Mouse (Mus musculus) liver, embryonic 14.5 days (tissue): Measurements from ENCODE around the gene Rgsl1.

ENCODE experiments used
- CTCF ChIP-seq: IDR thresholded peaks from 2 replicates; pipeline ENCODE4 v1.5.1; 2016; ENCODE audit warnings: antibody characterized with exemption, low read depth, control low read depth
- EP300 ChIP-seq: IDR thresholded peaks from 2 replicates; pipeline ENCODE4 v1.6.1; 2016; ENCODE audit warnings: antibody characterized with exemption, low read depth

- TF ChIP-seq CTCF (no peak), EP300 (no peak)
Measured at GRCm38 (mm10) chr1:153794241-153794640, 49.7 kb downstream of the Rgsl1 start.
